Mouse (Mus musculus) thymus, adult 2 months (tissue): ENCODE data around the gene Mif.

ENCODE experiments used
- CTCF ChIP-seq: fragments of 200-500 bp; IDR thresholded peaks from 2 replicates; pipeline ENCODE4 v1.5.1; 2012; ENCODE audit warnings: mild to moderate bottlenecking, control low read depth, low read length, moderate library complexity, borderline replicate concordance; ENCODE audit not compliant: control insufficient read depth, poor library complexity, insufficient read depth; ENCODE audit errors: extremely low read depth
- POLR2A ChIP-seq: fragments of 200-500 bp; IDR thresholded peaks from 2 replicates; pipeline ENCODE4 v1.6.1; 2012; ENCODE audit warnings: mild to moderate bottlenecking, low read length, control low read depth, moderate library complexity; ENCODE audit not compliant: control insufficient read depth, poor library complexity, insufficient read depth; ENCODE audit errors: extremely low read depth

- TF ChIP-seq CTCF, result no peak
- no peak for TF ChIP-seq POLR2A
These were observed 41.4 kb downstream of the Mif start for GRCm38 (mm10) chr10:75818641-75819040.
